In the genomic region with DNA sequence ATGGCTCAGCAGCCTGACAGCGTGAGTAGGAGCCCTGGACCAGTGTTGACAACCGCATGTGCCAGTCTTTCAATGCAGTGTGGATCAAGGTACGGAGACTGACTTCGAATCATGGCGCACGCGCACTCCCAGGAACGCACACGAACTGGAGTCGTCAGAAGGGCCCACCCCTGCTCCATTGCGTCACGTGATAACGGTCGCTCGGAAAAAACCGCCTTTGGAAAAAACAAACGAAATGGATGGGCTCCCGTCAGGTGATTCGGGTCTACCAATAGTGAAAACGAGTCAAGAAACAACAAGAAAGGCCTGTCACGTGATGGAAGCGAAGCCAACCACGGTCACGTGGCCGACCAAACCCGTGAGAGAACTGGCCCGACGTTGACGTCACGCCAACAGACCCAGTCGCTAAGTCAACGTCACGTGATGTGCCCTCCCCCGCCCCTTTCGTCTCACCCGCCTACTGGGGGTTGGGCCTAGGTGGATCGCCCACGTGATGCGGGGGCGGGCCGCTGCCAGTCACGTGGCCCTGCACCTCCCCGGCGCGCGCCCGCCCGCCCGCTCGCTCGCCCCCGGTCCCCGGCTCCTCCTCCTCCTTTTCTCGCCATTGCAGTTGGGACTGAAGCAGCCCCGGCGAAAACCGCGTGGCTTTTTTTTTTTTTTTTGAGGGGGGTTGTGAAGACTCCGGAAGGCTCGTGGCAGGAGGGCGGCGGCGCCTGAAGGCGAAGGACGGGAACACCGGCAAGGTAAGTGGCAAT, we compare ENCODE assay signal across 8 mouse cellular contexts. TPM values are rescaled to one million over a fixed set of nuclear protein-coding genes. Genes with fewer than 3 reads are reported as not detected.
A peak's percentile ranks its signal among the peaks of the same experiment; 100 is the strongest.
DNase-seq lines count a peak whose midpoint lies in the region; ATAC-seq lines count a peak whose summit lies in the region.

Gene Ilf3 (plus strand): TSS at position 515 of the 755 bp plus-strand sequence.

- H3K9me3 ChIP-seq in hindbrain, embryonic 16.5 days (ENCODE audit: control insufficient read depth, low read length): no peaks in the 10 kb centered on the region

- WGBS in hindbrain, embryonic 16.5 days: under 1% methylated on average over 64 of the region's 66 CpGs
- under 1% methylated on average over 65 of the region's 66 CpGs for WGBS in macrophage (ENCODE audit: missing documents)

- H3K79me2 ChIP-seq in macrophage (ENCODE audit: inconsistent target): peaks cover 47% of the 10 kb centered on the region

- DNase-seq in WW6 (ENCODE audit: low read depth, low spot score): peak; percentile 99
- DNase-seq in cerebellum, postnatal 4 days (ENCODE audit: low spot score in 2 of 2): peak; percentile 98 to 100
- DNase-seq in gastrocnemius, adult 18-20 months (ENCODE audit: low spot score): peak; percentile 100
- peak; percentile 99 to 100 for DNase-seq in left cerebral cortex, adult 18-20 months (ENCODE audit: low spot score in 2 of 2)
- DNase-seq in right cerebral cortex, adult 18-20 months: peak; percentile 100
- DNase-seq in urinary bladder, postnatal 10 days (ENCODE audit: low spot score): peak; percentile 100

- peak within 1 kb of the TSS; percentile 74 for H3K9ac ChIP-seq in hindbrain, embryonic 16.5 days (ENCODE audit: low read depth, low read length)

- no peaks in the 10 kb centered on the region for H3K36me3 ChIP-seq in hindbrain, embryonic 16.5 days (ENCODE audit: control insufficient read depth, insufficient read depth, low read length)
- no peaks in the 10 kb centered on the region for H3K36me3 ChIP-seq in macrophage (ENCODE audit: inconsistent target)

- ATAC-seq in hindbrain, embryonic 16.5 days: peak; percentile 90

- H3K4me1 ChIP-seq in hindbrain, embryonic 16.5 days (ENCODE audit: control insufficient read depth, insufficient read depth, low read depth, low read length): peaks cover 22% of the 10 kb centered on the region

- peak within 1 kb of the TSS; percentile 74 for H3K4me3 ChIP-seq in hindbrain, embryonic 16.5 days (ENCODE audit: low read length)
- peak within 1 kb of the TSS; percentile 73 for H3K4me3 ChIP-seq in macrophage (ENCODE audit: inconsistent target)

- H3K27me3 ChIP-seq in hindbrain, embryonic 16.5 days (replicated peaks; ENCODE audit: control insufficient read depth, insufficient read depth, low read length): no peaks in the 10 kb centered on the region

- peak within 1 kb of the TSS; percentile 79 for H3K4me2 ChIP-seq in hindbrain, embryonic 16.5 days (ENCODE audit: low read length)

- peak within 1 kb of the TSS; percentile 85 for H3K27ac ChIP-seq in hindbrain, embryonic 16.5 days (ENCODE audit: low read depth, low read length)
- H3K27ac ChIP-seq in macrophage: peak within 1 kb of the TSS; percentile 78

RNA-seq across cellular contexts. Expression of gene Ilf3, which starts in this region (rescaled TPM):
- 10 to 100 TPM; 17.3 to 22.2 TPM for total RNA-seq in gastrocnemius, adult 18-20 months (2021)
- 186 and 210 TPM in 2 replicates for polyA plus RNA-seq in hindbrain, embryonic 16.5 days (2015; fragmentation: Nextera tagmentation; extraction: Ambion mirVana)
- total RNA-seq in left cerebral cortex, adult 18-20 months (2021): 10 to 100 TPM; 79.2 to 81.4 TPM
- total RNA-seq in macrophage (2018; cell fraction: chromatin; rRNA removed): 100 to 1,000 TPM in 25 of 26 experiments, 10 to 100 TPM in 1; 91.4 to 349 (median 167) TPM
- total RNA-seq in macrophage (2018; cell fraction: cytosol; rRNA removed): 10 to 100 TPM; 25.3 to 42.3 (median 32.5) TPM
- 100 to 1,000 TPM in 16 of 26 experiments, 10 to 100 TPM in 10; 78.0 to 241 (median 106) TPM for total RNA-seq in macrophage (2018; cell fraction: nucleus; rRNA removed)
- 35.3 to 40.5 TPM (median 35.7 TPM) in 3 replicates for polyA plus RNA-seq in macrophage (2018)

Comparison
In these comparisons a context has a peak if more than half of its experiments do, and no peak if none do; other contexts are left out.
1. Peak in every context shown above with its lines: DNase-seq, ATAC-seq, H3K4me3 ChIP-seq and H3K27ac ChIP-seq.